Mouse (Mus musculus) MEL (cell line): ENCODE results near the gene Kmt2a. TPM values are rescaled to one million over a fixed set of nuclear protein-coding genes. Genes with fewer than 3 reads are reported as not detected.

ENCODE experiments used
- DNase-seq: peaks from one replicate; pipeline ENCODE4 v3.0.0; 2011; ENCODE audit warnings: low read depth, low spot score
- H3K27ac ChIP-seq: 2 replicates; pipeline ENCODE4 v1.5.1; 2012; ENCODE audit warnings: low read depth, mild to moderate bottlenecking, control low read depth, low read length, moderate library complexity; ENCODE audit not compliant: control insufficient read depth
- H3K27me3 ChIP-seq, 2 experiments: fragments of 150-350 bp in 1 of 2; sonication (generic) in 1 of 2; 2 replicates each; pipeline ENCODE4 v1.6.1; 2012; ENCODE audit warnings: low read length in 2 of 2, mild to moderate bottlenecking in 2 of 2, improper control_type of control experiment in 1 of 2, moderate library complexity in 1 of 2; ENCODE audit not compliant: insufficient read depth in 2 of 2, control insufficient read depth in 1 of 2
- H3K36me3 ChIP-seq, 2 experiments: 2 replicates each; pipeline ENCODE4 v1.6.1; 2012 to 2014; ENCODE audit warnings: low read length in 2 of 2, improper control_type of control experiment in 1 of 2, inconsistent platforms in 1 of 2, mild to moderate bottlenecking in 1 of 2; ENCODE audit not compliant: insufficient read depth in 2 of 2, control insufficient read depth in 1 of 2
- H3K4me1 ChIP-seq, 2 experiments: fragments of 150-350 bp in 1 of 2; sonication (generic) in 1 of 2; 2 replicates each; pipeline ENCODE4 v1.6.1; 2012; ENCODE audit warnings: low read length in 2 of 2, improper control_type of control experiment in 1 of 2, mild to moderate bottlenecking in 1 of 2; ENCODE audit not compliant: insufficient read depth in 2 of 2, control insufficient read depth in 1 of 2
- H3K4me3 ChIP-seq, 2 experiments: fragments of 150-350 bp in 1 of 2; sonication (generic) in 1 of 2; 2 replicates each; pipeline ENCODE4 v1.5.1; 2012; ENCODE audit warnings: low read depth in 2 of 2, low read length in 2 of 2, mild to moderate bottlenecking in 2 of 2, moderate library complexity in 2 of 2, control low read depth in 1 of 2, improper control_type of control experiment in 1 of 2; ENCODE audit not compliant: control insufficient read depth in 1 of 2, insufficient read depth in 1 of 2
- H3K79me2 ChIP-seq: 2 replicates; pipeline ENCODE4 v1.6.1; 2012; ENCODE audit warnings: mild to moderate bottlenecking, low read length, moderate library complexity; ENCODE audit not compliant: control insufficient read depth, poor library complexity, insufficient read depth
- H3K9ac ChIP-seq: 2 replicates; pipeline ENCODE4 v1.6.1; 2012; ENCODE audit warnings: low read depth, mild to moderate bottlenecking, control low read depth, low read length, moderate library complexity; ENCODE audit not compliant: control insufficient read depth, poor library complexity, severe bottlenecking
- H3K9me3 ChIP-seq: fragments of 150-350 bp; sonication (generic); replicated peaks from 2 replicates; pipeline ENCODE4 v1.6.1; 2012; ENCODE audit warnings: mild to moderate bottlenecking, low read length, improper control_type of control experiment, moderate library complexity; ENCODE audit not compliant: insufficient read depth
- BHLHE40 ChIP-seq: IDR thresholded peaks from 2 replicates; pipeline ENCODE4 v1.6.1; 2012; ENCODE audit warnings: low read depth, mild to moderate bottlenecking, inconsistent platforms, low read length, improper control_type of control experiment, borderline replicate concordance
- CHD1 ChIP-seq: IDR thresholded peaks from 2 replicates; pipeline ENCODE4 v1.6.1; 2012; ENCODE audit warnings: low read depth, mild to moderate bottlenecking, inconsistent platforms, low read length, improper control_type of control experiment
- CHD2 ChIP-seq: IDR thresholded peaks from 2 replicates; pipeline ENCODE4 v1.6.1; 2011; ENCODE audit warnings: low read length, improper control_type of control experiment
- CTCF ChIP-seq, 3 experiments: IDR thresholded peaks in 2 of 3; conservative IDR thresholded peaks in 1 of 3; 2 replicates each; pipeline ENCODE4 v1.5.1; 2011 to 2012; ENCODE audit warnings: low read length in 3 of 3, low read depth in 2 of 3, mild to moderate bottlenecking in 2 of 3, improper control_type of control experiment in 1 of 3, inconsistent platforms in 1 of 3, mixed read lengths in 1 of 3, moderate library complexity in 1 of 3; ENCODE audit not compliant: control insufficient read depth in 1 of 3, insufficient read depth in 1 of 3, poor library complexity in 1 of 3, severe bottlenecking in 1 of 3
- E2F4 ChIP-seq: IDR thresholded peaks from 2 replicates; pipeline ENCODE4 v1.6.1; 2011; ENCODE audit warnings: low read depth, low read length, improper control_type of control experiment, borderline replicate concordance
- ELF1 ChIP-seq: IDR thresholded peaks from 2 replicates; pipeline ENCODE4 v1.6.1; 2014; ENCODE audit warnings: low read depth, mild to moderate bottlenecking, inconsistent platforms, low read length, improper control_type of control experiment, moderate library complexity
- EP300 ChIP-seq, 2 experiments: IDR thresholded peaks; 2 replicates each; pipeline ENCODE4 v1.6.1; 2011; ENCODE audit warnings: improper control_type of control experiment in 2 of 2, low read length in 2 of 2, low read depth in 1 of 2, mild to moderate bottlenecking in 1 of 2
- ETS1 ChIP-seq: IDR thresholded peaks from 2 replicates; pipeline ENCODE4 v1.6.1; 2012; ENCODE audit warnings: low read depth, mild to moderate bottlenecking, inconsistent platforms, low read length, improper control_type of control experiment, moderate library complexity
- GABPA ChIP-seq: IDR thresholded peaks from 2 replicates; pipeline ENCODE4 v1.6.1; 2012; ENCODE audit warnings: low read depth, mild to moderate bottlenecking, inconsistent platforms, low read length, improper control_type of control experiment, moderate library complexity
- GATA1 ChIP-seq: IDR thresholded peaks from 2 replicates; pipeline ENCODE4 v1.6.1; 2011; ENCODE audit warnings: low read depth, low read length, improper control_type of control experiment
- HCFC1 ChIP-seq: IDR thresholded peaks from 2 replicates; pipeline ENCODE4 v1.6.1; 2012; ENCODE audit warnings: low read depth, mild to moderate bottlenecking, inconsistent platforms, low read length, improper control_type of control experiment, moderate library complexity
- MAX ChIP-seq: IDR thresholded peaks from 2 replicates; pipeline ENCODE4 v1.6.1; 2011; ENCODE audit warnings: low read length, improper control_type of control experiment
- MEF2A ChIP-seq: IDR thresholded peaks from 2 replicates; pipeline ENCODE4 v1.6.1; 2014; ENCODE audit warnings: low read depth, mild to moderate bottlenecking, inconsistent platforms, low read length, improper control_type of control experiment; ENCODE audit not compliant: poor library complexity, insufficient replicate concordance, severe bottlenecking; ENCODE audit errors: extremely low read depth
- MXI1 ChIP-seq: IDR thresholded peaks from 2 replicates; pipeline ENCODE4 v1.6.1; 2011; ENCODE audit warnings: mild to moderate bottlenecking, low read depth, low read length, improper control_type of control experiment
- MYB ChIP-seq: IDR thresholded peaks from 2 replicates; pipeline ENCODE4 v1.6.1; 2011; ENCODE audit warnings: mild to moderate bottlenecking, low read depth, low read length, improper control_type of control experiment
- NELFE ChIP-seq: IDR thresholded peaks from 2 replicates; pipeline ENCODE4 v1.6.1; 2011; ENCODE audit warnings: low read depth, low read length, improper control_type of control experiment
- POLR2A ChIP-seq, 2 experiments: IDR thresholded peaks; 2 replicates each; pipeline ENCODE4 v1.6.1; 2011 to 2012; ENCODE audit warnings: low read length in 2 of 2, mild to moderate bottlenecking in 2 of 2, control low read depth in 1 of 2, improper control_type of control experiment in 1 of 2, low read depth in 1 of 2, moderate library complexity in 1 of 2; ENCODE audit not compliant: control insufficient read depth in 1 of 2, insufficient read depth in 1 of 2, poor library complexity in 1 of 2
- POLR2AphosphoS2 ChIP-seq: IDR thresholded peaks from 2 replicates; pipeline ENCODE4 v1.6.1; 2011; ENCODE audit warnings: low read length, improper control_type of control experiment
- POLR2AphosphoS5 ChIP-seq: IDR thresholded peaks from 2 replicates; pipeline ENCODE4 v1.6.1; 2012; ENCODE audit warnings: low read depth, borderline replicate concordance, mild to moderate bottlenecking, inconsistent platforms, low read length, moderate library complexity, mixed read lengths
- RAD21 ChIP-seq: IDR thresholded peaks from 2 replicates; pipeline ENCODE4 v1.6.1; 2011; ENCODE audit warnings: mild to moderate bottlenecking, low read depth, low read length, improper control_type of control experiment
- RCOR1 ChIP-seq: IDR thresholded peaks from 2 replicates; pipeline ENCODE4 v1.6.1; 2012; ENCODE audit warnings: low read depth, mild to moderate bottlenecking, inconsistent platforms, low read length, improper control_type of control experiment
- SIN3A ChIP-seq: IDR thresholded peaks from 2 replicates; pipeline ENCODE4 v1.6.1; 2012; ENCODE audit warnings: low read length, improper control_type of control experiment, inconsistent platforms
- TBP ChIP-seq: IDR thresholded peaks from 2 replicates; pipeline ENCODE4 v1.8.0; 2011; ENCODE audit warnings: low read depth, low read length, improper control_type of control experiment
- TCF12 ChIP-seq: IDR thresholded peaks from 2 replicates; pipeline ENCODE4 v1.6.1; 2014; ENCODE audit warnings: low read depth, mild to moderate bottlenecking, inconsistent platforms, low read length, improper control_type of control experiment, moderate library complexity
- USF1 ChIP-seq: IDR thresholded peaks from 2 replicates; pipeline ENCODE4 v1.6.1; 2014; ENCODE audit warnings: low read depth, mild to moderate bottlenecking, inconsistent platforms, low read length, improper control_type of control experiment, moderate library complexity
- USF2 ChIP-seq, 2 experiments: IDR thresholded peaks; 2 replicates each; pipeline ENCODE4 v1.6.1; 2011 to 2012; ENCODE audit warnings: improper control_type of control experiment in 2 of 2, low read length in 2 of 2, borderline replicate concordance in 1 of 2, inconsistent platforms in 1 of 2, low read depth in 1 of 2, mild to moderate bottlenecking in 1 of 2; ENCODE audit not compliant: insufficient read depth in 1 of 2
- ZKSCAN1 ChIP-seq: IDR thresholded peaks from 2 replicates; pipeline ENCODE4 v1.6.1; 2012; ENCODE audit warnings: low read depth, mild to moderate bottlenecking, inconsistent platforms, low read length, improper control_type of control experiment, moderate library complexity
- ZMIZ1 ChIP-seq: IDR thresholded peaks from 2 replicates; pipeline ENCODE4 v1.6.1; 2012; ENCODE audit warnings: low read depth, mild to moderate bottlenecking, inconsistent platforms, low read length, improper control_type of control experiment, moderate library complexity
- polyA plus RNA-seq, 2 experiments: library from polyadenylated mRNA; stranded (reverse) in 1 of 2; unstranded in 1 of 2; fragments of >175 nt in 1 of 2; fragments of >200 nt in 1 of 2; gene quantifications; 2 replicates each; pipeline versions ENCODE4 v1.2.1 to v1.2.4; 2012; ENCODE audit warnings: low replicate concordance in 2 of 2, low read depth in 1 of 2; ENCODE audit not compliant: insufficient read length in 2 of 2, insufficient read depth in 1 of 2, missing spikeins in 1 of 2
- total RNA-seq: library from RNA; depleted of rRNA; stranded (reverse); fragments of 300-350 nt; gene quantifications from 2 replicates; pipeline ENCODE4 v1.2.3, GENCODE M21; 2012

Kmt2a gene
- total and polyA plus RNA-seq, 3 experiments = 4.7 to 27.3 (median 11.7) TPM

- Histone ChIP-seq H3K27ac (no peak overlapping the region), H3K9me3 (no peaks in the 10 kb centered on the region), H3K4me1 (no peaks in the 10 kb centered on the region), H3K79me2 (no peaks in the 10 kb centered on the region), H3K9ac (no peak overlapping the region), H3K4me3 (no peak overlapping the region), H3K27me3 (no peaks in the 10 kb centered on the region), H3K36me3 (no peaks in the 10 kb centered on the region)
- no peak for TF ChIP-seq USF1
- no peak for TF ChIP-seq CHD2
- TF ChIP-seq ZMIZ1 = no peak
- TF ChIP-seq NELFE = no peak
- TF ChIP-seq SIN3A = no peak
- no peak for TF ChIP-seq GATA1
- no peak for TF ChIP-seq ZKSCAN1
- TF ChIP-seq USF2 (IDR thresholded peaks at IDR 0.05; ENCODE audit: borderline replicate concordance in 1 of 2, insufficient read depth in 1 of 2, low read depth in 1 of 2, low read length in 2 of 2) = no peak
- no peak for TF ChIP-seq MXI1
- TF ChIP-seq POLR2AphosphoS5 = no peak
- no peak for TF ChIP-seq MAX
- TF ChIP-seq HCFC1 = no peak
- no peak for TF ChIP-seq EP300 (IDR thresholded peaks at IDR 0.05; ENCODE audit: low read depth in 1 of 2, low read length in 2 of 2)
- TF ChIP-seq TBP = no peak
- no peak for TF ChIP-seq MEF2A
- no peak for DNase-seq
Measured at GRCm38 (mm10) chr9:44792842-44793241, 88.3 kb downstream of the Kmt2a start.

GRCm38 (mm10) chr9:44772750-44773651 lies 108.1 kb downstream of the Kmt2a start:
- Histone ChIP-seq H3K9me3 (no peaks in the 10 kb centered on the region), H3K36me3 (peaks cover 0 to 9% of the 10 kb centered on the region in 2 experiments; a peak in 2 of 4 replicates), H3K4me1 (peaks cover 0 to 8% of the 10 kb centered on the region in 2 experiments; a peak in 1 of 4 replicates), H3K27me3 (no peaks in the 10 kb centered on the region), H3K79me2 (peaks cover 2% of the 10 kb centered on the region; the same call in 1 of the 2 replicates), H3K27ac (peak overlapping the region; percentile 98), H3K4me3 (peak overlapping the region; percentile 56 to 92), H3K9ac (peak overlapping the region; percentile 68)
- peak; percentile 98 for DNase-seq
- TF ChIP-seq POLR2A (IDR thresholded peaks at IDR 0.05; ENCODE audit: control insufficient read depth in 1 of 2, insufficient read depth in 1 of 2, low read depth in 1 of 2, low read length in 2 of 2, poor library complexity in 1 of 2) (no peak; a peak in 1 of 4 replicates), RCOR1 (peak; percentile 67), CHD2 (peak; percentile 93), USF1 (0 out of 2 replicates have a peak, but pooled peaks have one; percentile 26), MEF2A (0 out of 2 replicates have a peak, but pooled peaks have one; percentile 60), CHD1 (0 out of 2 replicates have a peak, but pooled peaks have one; percentile 40), ELF1 (peak; percentile 94), RAD21 (peak; percentile 25), TCF12 (peak; percentile 75), CTCF (IDR thresholded peaks at IDR 0.05 in 2 of 3, conservative IDR thresholded peaks at IDR 0.05 in 1 of 3; ENCODE audit: control insufficient read depth in 1 of 3, insufficient read depth in 1 of 3, low read depth in 2 of 3, low read length in 3 of 3, poor library complexity in 1 of 3, severe bottlenecking in 1 of 3) (peak; percentile 71 to 90 (median 88)), NELFE (peak; percentile 64), ETS1 (peak; percentile 79), BHLHE40 (no peak; the same call in 1 of the 2 replicates), E2F4 (no peak), HCFC1 (peak; percentile 97), POLR2AphosphoS2 (no peak), SIN3A (peak; percentile 94), MYB (no peak; the same call in 1 of the 2 replicates), GABPA (peak; percentile 87; the same call in 1 of the 2 replicates)
